Mouse (Mus musculus) neural tube, embryonic 10.5 days (tissue): ENCODE data around the gene Ehmt1.
"Not testable (repeated sequence)": the region's sequence is repeated elsewhere in the genome, so short reads cannot be mapped to it uniquely, and the experiment has no call there.

ENCODE experiments used
- DNase-seq: peaks from one replicate; pipeline ENCODE4 v3.0.0-alpha.2; 2017; ENCODE audit warnings: low spot score; ENCODE audit errors: extremely low spot score

The Ehmt1 gene

GRCm38 (mm10) chr2:24918930-24919838 is at the start of gene Ehmt1:
Gene Ehmt1, minus strand, starts transcription at chr2:24919614.
- DNase-seq = peak; percentile 92

- peak; percentile 85 for DNase-seq
Measured at GRCm38 (mm10) chr2:24962304-24963000, 43.0 kb upstream of the Ehmt1 start, which contains the start of gene Dph7. Gene Dph7, plus strand, starts transcription at chr2:24962400.

GRCm38 (mm10) chr2:24960910-24961309 is 41.5 kb upstream of the Ehmt1 start:
- peak; percentile 40 for DNase-seq

GRCm38 (mm10) chr2:24952537-24953055 is 33.2 kb upstream of the Ehmt1 start:
- DNase-seq = no peak

- DNase-seq = peak; percentile 40
Measured at GRCm38 (mm10) chr2:24950189-24950535, 30.7 kb upstream of the Ehmt1 start.

- peak; percentile 98 for DNase-seq
Measured at GRCm38 (mm10) chr2:24949421-24950188, 30.2 kb upstream of the Ehmt1 start, which contains the start of gene Zmynd19. Gene Zmynd19, plus strand, starts transcription at chr2:24949792.

- not testable (repeated sequence) for DNase-seq
Measured at GRCm38 (mm10) chr2:24944304-24944703, 24.9 kb upstream of the Ehmt1 start.

GRCm38 (mm10) chr2:24942092-24942491 is 22.7 kb upstream of the Ehmt1 start:
- no peak for DNase-seq

GRCm38 (mm10) chr2:24935057-24935796 is 15.8 kb upstream of the Ehmt1 start, which contains the start of gene Arrdc1:
Gene Arrdc1, minus strand, starts transcription at chr2:24935252.
- DNase-seq = peak; percentile 90

GRCm38 (mm10) chr2:24934441-24934963 is 15.1 kb upstream of the Ehmt1 start:
- no peak for DNase-seq

GRCm38 (mm10) chr2:24929593-24929992 is 10.2 kb upstream of the Ehmt1 start:
- DNase-seq = no peak

- DNase-seq = no peak
Measured at GRCm38 (mm10) chr2:24929119-24929518, 9.7 kb upstream of the Ehmt1 start.

GRCm38 (mm10) chr2:24927810-24928479 is 8.5 kb upstream of the Ehmt1 start:
- no peak for DNase-seq

- DNase-seq = no peak
Measured at GRCm38 (mm10) chr2:24926965-24927358, 7.5 kb upstream of the Ehmt1 start.

- no peak for DNase-seq
Measured at GRCm38 (mm10) chr2:24926345-24926964, 7.0 kb upstream of the Ehmt1 start.

GRCm38 (mm10) chr2:24925284-24925683 is 5.9 kb upstream of the Ehmt1 start:
- DNase-seq = no peak

GRCm38 (mm10) chr2:24923561-24923960 is 4.1 kb upstream of the Ehmt1 start:
- no peak for DNase-seq

GRCm38 (mm10) chr2:24919839-24920175 is 393 bp upstream of the Ehmt1 start:
- DNase-seq = no peak

- no peak for DNase-seq
Measured at GRCm38 (mm10) chr2:24914762-24915161, 4.7 kb downstream of the Ehmt1 start.
